Mouse (Mus musculus) WW6 (cell line): ENCODE results near the gene Ubash3a.
"Not testable (repeated sequence)": the region's sequence is repeated elsewhere in the genome, so short reads cannot be mapped to it uniquely, and the experiment has no call there.

ENCODE experiments used
- DNase-seq: peaks from one replicate; pipeline ENCODE4 v3.0.0-alpha.2; 2013; ENCODE audit warnings: low read depth, low spot score

Ubash3a gene

GRCm38 (mm10) chr17:31260430-31260829 is 52.8 kb downstream of the Ubash3a start:
- DNase-seq = no peak

- DNase-seq = no peak
Observed at GRCm38 (mm10) chr17:31261352-31261751, 53.7 kb downstream of the Ubash3a start.

GRCm38 (mm10) chr17:31262715-31263114 is 55.0 kb downstream of the Ubash3a start:
- DNase-seq = no peak

- DNase-seq = no peak
Observed at GRCm38 (mm10) chr17:31263770-31264169, 56.1 kb downstream of the Ubash3a start.

- DNase-seq = no peak
Observed at GRCm38 (mm10) chr17:31264372-31264771, 56.7 kb downstream of the Ubash3a start.

GRCm38 (mm10) chr17:31265171-31265572 is 57.5 kb downstream of the Ubash3a start:
- DNase-seq = no peak

GRCm38 (mm10) chr17:31265831-31266230 is 58.2 kb downstream of the Ubash3a start:
- DNase-seq = no peak

GRCm38 (mm10) chr17:31266321-31266950 is 58.8 kb downstream of the Ubash3a start:
- no peak for DNase-seq

GRCm38 (mm10) chr17:31267138-31267537 is 59.5 kb downstream of the Ubash3a start:
- no peak for DNase-seq

GRCm38 (mm10) chr17:31267603-31268002 is 59.9 kb downstream of the Ubash3a start:
- DNase-seq = no peak

GRCm38 (mm10) chr17:31268016-31268415 is 60.3 kb downstream of the Ubash3a start:
- no peak for DNase-seq

GRCm38 (mm10) chr17:31269761-31270160 is 62.1 kb downstream of the Ubash3a start:
- no peak for DNase-seq

- no peak for DNase-seq
Observed at GRCm38 (mm10) chr17:31270246-31270645, 62.6 kb downstream of the Ubash3a start.

- DNase-seq = not testable (repeated sequence)
Observed at GRCm38 (mm10) chr17:31270736-31271135, 63.1 kb downstream of the Ubash3a start.

GRCm38 (mm10) chr17:31271136-31271851 is 63.6 kb downstream of the Ubash3a start:
- no peak for DNase-seq

GRCm38 (mm10) chr17:31272416-31273165 is 64.9 kb downstream of the Ubash3a start:
- no peak for DNase-seq

- no peak for DNase-seq
Observed at GRCm38 (mm10) chr17:31273631-31274030, 66.0 kb downstream of the Ubash3a start.

GRCm38 (mm10) chr17:31275181-31275580 is 67.5 kb downstream of the Ubash3a start:
- DNase-seq = no peak

- DNase-seq = no peak
Observed at GRCm38 (mm10) chr17:31276207-31276921, 68.7 kb downstream of the Ubash3a start.

GRCm38 (mm10) chr17:31276922-31277918 is 69.5 kb downstream of the Ubash3a start, which contains the start of gene Rsph1:
Rsph1 (minus strand) TSS chr17:31277383.
- DNase-seq = no peak

GRCm38 (mm10) chr17:31277931-31278330 is 70.3 kb downstream of the Ubash3a start:
- no peak for DNase-seq
